Mouse (Mus musculus): ENCODE data around the gene Pisd.
"Not testable (repeated sequence)": the region's sequence is repeated elsewhere in the genome, so short reads cannot be mapped to it uniquely, and the experiment has no call there.

Gene Pisd

DNA sequence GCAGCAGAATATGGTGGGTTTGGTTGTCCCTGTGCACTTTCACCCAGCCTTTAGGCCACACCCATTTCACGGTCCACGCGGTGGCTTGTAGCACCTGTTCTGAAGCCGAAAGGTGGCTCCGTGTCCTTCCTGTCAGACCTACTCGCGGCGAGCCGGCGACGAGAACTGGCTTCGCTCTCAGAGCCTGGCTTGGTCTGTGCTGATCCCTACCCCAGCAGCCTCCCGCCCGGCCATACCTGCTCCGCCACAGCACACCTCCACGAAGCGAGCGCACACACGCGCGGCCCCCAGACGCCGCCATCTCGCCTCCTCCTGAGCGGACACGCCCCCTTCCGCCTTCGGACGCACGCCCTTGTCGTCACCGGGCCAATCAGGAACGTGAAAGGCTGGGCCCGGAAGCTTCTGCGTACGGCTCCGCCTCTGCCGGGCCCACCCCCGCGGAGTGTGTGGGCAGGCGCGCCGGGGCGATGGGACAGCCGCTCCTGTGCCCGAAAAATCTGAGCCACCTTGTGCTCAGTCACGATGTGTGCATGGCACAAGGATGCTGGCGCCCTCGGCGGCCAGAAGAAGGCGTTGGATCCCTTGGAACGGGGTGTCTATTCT, at the start of gene Pisd:
Gene Pisd (minus strand): TSS at position 334 of the 603 bp plus-strand sequence.
- DNase-seq = peak; percentile 96

DNA sequence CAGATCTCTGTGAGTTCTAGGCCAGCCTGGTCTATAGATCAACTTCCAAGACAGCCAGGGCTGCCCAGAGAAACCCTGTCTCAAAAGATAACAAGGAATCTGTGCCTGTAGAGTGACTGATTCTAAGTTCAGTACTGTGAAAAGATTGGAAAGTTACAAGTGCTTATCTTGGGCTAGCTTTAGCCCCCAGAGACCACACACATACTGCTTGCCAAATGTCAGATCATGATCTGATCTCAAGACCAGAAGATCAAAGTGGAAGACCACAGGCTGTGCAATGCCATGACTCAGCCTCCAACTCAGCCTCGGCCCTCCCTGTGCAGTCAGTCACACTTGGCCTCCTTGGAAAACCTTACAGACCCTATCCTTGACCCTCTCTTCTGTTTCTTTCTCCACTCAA, 49.1 kb upstream of the Pisd start:
- no peak for DNase-seq

GRCm38 (mm10) chr5:32830054-32830453, 44.6 kb upstream of the Pisd start:
- no peak for DNase-seq

GRCm38 (mm10) chr5:32828766-32829165, 43.3 kb upstream of the Pisd start:
- DNase-seq = not testable (repeated sequence)

- DNase-seq = no peak
These were observed 41.6 kb upstream of the Pisd start, which contains the start of gene Gm20671 for GRCm38 (mm10) chr5:32827009-32827408. TSS of gene Gm20671 (minus strand) at chr5:32827109.

DNA sequence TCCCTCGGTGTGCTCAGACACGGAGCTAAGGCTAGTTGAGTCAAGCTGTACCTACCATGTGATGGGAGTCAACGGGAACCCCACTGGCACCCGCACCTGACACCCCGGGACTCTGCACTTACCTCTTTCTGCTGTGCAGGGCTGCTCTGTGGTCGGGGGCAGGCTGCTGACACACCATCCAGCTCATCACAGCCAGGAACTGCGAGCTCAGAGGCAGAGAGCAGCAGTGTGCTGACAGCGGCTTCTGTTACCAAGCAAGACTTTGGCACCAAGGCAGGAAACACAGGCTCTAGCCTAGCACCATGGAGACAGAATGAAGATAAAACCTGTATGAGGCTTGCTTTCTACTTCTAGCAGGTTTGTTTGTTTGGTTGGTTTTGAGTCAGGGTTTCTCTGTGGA, 35.0 kb upstream of the Pisd start:
- no peak for DNase-seq

- peak; percentile 57 for DNase-seq
These were observed 29.9 kb upstream of the Pisd start for GRCm38 (mm10) chr5:32815396-32815795.

GRCm38 (mm10) chr5:32786454-32786853, 1.0 kb upstream of the Pisd start:
- DNase-seq = not testable (repeated sequence)

DNA sequence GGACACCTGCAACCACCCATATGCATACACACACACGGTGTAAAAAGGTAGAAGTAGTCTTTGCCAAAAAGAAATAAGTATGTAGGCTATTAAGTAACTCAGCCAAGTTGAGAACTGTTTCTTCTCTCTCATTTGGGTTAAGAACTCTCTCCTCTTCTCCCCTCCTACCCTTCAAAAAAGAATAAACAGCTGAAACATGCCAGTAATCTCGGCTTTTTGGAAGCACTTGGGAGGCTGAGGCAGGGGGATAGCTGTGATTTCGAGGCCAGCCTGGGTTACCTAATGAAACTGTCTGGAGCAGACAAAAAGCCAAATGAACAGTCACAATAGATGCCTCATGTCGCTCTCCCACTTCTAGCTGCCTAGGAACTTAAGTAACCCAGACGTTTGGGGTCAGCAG, 720 bp downstream of the Pisd start:
- DNase-seq = no peak

DNA sequence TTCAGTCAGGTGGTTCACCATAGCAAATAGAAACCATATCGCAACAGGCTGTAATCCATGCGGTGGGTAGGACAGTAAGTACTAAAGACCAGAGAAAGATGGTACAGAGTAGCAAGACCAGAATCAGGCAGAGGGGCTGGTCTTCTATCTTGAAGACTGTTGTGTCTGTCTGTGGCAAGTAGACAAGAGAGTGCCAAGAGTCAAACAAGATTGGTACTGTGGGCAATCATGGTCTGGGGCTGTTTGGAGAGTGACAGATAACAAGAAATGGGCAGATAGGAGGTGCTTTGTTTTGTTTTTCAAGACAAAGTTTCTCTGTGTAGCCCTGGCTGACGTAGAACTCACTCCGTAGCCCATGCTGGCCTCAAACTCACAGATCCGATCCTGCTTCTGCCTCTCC, 3.9 kb downstream of the Pisd start:
- DNase-seq = no peak

- DNase-seq = no peak
These were observed 7.3 kb downstream of the Pisd start for GRCm38 (mm10) chr5:32778168-32778567.

DNA sequence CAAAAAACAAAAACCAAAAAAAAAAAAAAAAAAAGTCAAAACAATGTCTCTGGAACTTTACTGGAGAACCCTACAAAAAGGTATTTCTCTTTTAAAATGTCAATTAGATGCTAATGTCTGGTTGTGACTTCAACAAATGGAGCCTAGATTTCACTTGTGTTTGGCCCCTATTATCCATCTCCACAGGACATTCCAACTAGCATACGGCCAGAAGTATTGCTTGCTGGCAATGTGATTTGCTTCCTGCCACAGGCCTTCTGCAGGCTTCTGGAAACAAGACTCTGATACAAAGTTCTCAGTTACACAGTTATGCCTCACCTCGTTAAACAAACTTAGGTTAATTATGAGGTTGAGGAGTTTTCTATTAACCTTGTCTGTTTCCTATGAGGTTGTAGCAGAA, 13.1 kb downstream of the Pisd start:
- peak; percentile 68 for DNase-seq

- no peak for DNase-seq
These were observed 17.6 kb downstream of the Pisd start for GRCm38 (mm10) chr5:32767636-32768373.

GRCm38 (mm10) chr5:32767004-32767403, 18.4 kb downstream of the Pisd start:
- DNase-seq = no peak

DNA sequence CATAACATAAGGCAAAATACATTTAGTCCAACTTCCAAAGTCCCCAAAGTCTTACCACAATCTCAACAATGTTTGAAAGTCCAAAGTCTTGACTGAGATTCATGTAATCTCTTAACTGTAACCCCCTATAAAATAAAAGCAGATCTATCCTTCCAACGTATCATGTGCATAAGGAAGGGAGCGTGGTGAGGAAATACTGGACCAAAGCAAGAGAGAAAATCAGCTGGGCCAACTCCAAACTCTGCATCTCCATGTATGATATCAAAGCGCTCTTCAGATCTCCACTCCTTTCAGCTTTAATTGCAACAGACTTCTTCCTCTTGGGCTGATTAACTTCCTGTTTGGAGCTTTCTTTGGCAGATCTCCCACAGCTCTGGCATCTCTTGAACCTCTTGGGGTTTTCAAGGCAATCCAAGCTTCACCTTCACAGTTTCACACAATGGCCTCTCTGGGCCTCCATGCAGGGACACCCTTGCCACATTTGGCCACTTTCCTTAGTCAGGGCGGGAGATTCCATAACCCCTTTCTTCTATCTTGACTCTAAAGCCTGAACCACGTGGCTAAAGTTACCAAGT, 23.8 kb downstream of the Pisd start:
- DNase-seq = no peak

DNA sequence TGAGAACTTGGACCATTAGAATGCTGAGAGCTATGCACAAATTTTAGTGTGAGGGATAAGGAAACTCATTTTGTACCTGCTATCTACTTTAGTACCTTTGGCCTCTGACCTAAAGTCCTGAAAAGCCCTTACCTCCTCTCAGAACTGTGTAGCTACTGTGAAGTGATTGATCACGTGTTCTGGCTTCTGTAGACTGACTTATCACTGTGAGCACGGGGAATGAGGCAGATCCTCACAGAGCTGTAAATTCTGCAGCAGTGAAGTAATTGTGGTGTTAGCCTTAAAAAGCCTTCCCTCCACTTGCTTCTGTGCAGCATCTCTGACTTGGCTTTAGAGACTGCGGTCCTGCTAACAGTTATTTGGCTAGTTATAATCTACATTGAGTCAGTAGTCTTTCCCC, 24.7 kb downstream of the Pisd start:
- DNase-seq = no peak

DNA sequence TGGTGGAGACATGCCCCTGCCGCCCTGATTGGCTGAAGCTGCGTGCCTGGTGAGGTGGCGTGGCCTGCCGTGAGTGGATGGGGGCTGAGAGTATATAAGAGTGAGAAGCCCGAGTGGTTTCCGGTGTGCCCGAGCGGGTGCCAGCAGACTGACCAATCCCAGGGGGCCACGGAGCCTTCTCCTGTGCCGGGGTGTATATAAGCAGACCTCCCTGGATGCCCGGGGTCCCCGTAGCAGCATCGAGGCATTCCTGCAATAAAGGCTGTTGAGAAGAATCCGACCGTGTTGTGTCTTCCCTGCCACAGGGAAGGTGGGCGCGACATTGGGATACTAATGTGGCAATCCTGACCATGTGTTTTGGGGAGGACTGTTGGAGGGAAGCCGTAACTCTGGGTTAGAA, 25.1 kb downstream of the Pisd start:
- DNase-seq = not testable (repeated sequence)

DNA sequence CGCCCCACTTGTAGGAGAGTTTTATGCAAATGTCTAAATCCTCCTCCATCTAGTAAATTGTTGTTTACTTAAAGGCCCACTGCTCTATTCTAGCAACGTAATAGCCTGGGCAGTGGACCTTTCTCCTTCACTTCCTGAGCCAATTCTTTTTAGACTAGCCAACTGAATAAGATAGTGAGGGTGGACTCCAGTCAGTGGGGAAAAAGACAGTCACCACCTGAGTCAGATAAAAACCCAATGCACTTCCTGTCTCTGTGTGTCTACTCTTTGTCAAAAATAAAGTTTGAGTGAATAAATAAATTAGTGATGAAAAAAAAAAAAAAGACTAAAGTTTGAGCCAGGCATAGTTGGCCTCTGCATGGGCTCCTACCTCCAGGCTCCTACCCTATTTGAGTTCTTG, 25.8 kb downstream of the Pisd start:
- no peak for DNase-seq

DNA sequence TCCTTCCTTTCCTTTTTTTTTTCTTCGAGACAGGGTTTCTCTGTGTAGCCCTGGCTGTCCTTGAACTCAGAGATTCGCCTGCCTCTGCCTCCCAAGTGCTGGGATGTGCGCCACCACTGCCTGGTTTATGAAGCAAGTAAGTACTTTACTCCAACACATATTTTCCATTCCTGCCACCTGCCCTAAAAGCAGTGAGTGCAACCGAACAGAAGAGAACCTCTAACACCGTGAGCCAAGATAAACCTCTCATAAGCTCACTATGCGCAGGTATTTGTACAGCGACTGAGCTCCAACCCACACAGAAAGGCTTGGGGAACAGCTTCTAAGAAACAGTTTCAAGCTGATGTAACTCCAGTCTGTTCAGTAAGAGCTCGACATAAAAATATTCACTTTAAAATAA, 29.3 kb downstream of the Pisd start:
- DNase-seq = no peak

DNA sequence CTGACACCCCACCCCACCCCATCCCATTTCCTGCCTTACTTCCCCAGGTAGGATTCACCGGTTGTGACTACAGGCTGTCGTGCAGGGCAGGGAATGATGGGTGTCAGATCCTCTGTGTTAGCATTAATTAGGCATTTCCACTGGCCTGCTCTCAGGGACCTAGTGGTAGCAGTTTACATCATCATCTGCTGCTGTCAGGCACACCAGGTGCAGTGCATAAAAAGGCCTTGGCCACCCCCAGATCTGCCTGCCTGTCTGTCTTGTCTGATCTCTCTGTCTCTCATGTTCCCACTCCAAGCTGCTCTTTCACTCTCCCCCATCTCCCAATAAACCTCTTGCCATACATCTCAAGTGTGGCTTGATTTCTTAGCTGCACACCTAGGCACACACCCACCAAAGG, 33.7 kb downstream of the Pisd start:
- no peak for DNase-seq

DNA sequence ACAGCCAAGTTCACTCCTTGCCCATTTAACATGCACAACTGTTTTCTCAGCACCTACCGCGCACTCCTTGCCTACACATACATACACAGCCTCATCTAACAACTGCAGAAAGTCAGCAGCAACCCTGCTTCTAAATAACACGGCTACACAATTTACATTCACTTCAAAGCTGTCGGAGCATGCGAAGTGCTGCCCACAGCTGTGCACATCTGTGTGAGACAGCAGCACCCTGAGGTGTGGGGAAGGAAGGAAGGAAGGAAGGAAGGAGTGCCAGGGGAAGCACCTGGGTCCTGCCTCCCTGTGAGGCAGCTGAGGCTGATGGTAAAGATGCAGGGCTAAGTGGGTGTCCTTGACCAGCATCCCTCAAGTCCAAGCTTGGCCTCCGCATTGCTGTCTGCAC, 36.5 kb downstream of the Pisd start:
- no peak for DNase-seq

- peak; percentile 75 for DNase-seq
These were observed 37.6 kb downstream of the Pisd start for GRCm38 (mm10) chr5:32747650-32748375.
